Mouse (Mus musculus) heart, adult 18-20 months (tissue): ENCODE measurements around the gene Ngrn. TPM values are rescaled to one million over a fixed set of nuclear protein-coding genes. Genes with fewer than 3 reads are reported as not detected.

Source experiments
- DNase-seq, 2 experiments: peaks; one replicate each; pipeline ENCODE4 v3.0.0; 2021 to 2022; ENCODE audit warnings: mixed read lengths in 1 of 2
- total RNA-seq, 2 experiments: library from RNA; stranded (reverse); gene quantifications; 2 replicates each; pipeline ENCODE4 v1.2.3; 2021

Gene Ngrn
- total RNA-seq, 2 experiments from 2014 or later, result 26.1 to 30.2 TPM

GRCm38 (mm10) chr7:80261372-80261990 lies 466 bp downstream of the Ngrn start:
- no peak for DNase-seq

- DNase-seq, result no peak
These were observed 3.6 kb downstream of the Ngrn start for GRCm38 (mm10) chr7:80264606-80265005.

- no peak for DNase-seq
These were observed 6.7 kb downstream of the Ngrn start for GRCm38 (mm10) chr7:80267764-80268163.

- DNase-seq, result peak; percentile 97 to 99
These were observed 8.1 kb downstream of the Ngrn start, which contains the start of gene Vps33b for GRCm38 (mm10) chr7:80268897-80269750. Gene Vps33b, plus strand, starts transcription at chr7:80269649.

DNA sequence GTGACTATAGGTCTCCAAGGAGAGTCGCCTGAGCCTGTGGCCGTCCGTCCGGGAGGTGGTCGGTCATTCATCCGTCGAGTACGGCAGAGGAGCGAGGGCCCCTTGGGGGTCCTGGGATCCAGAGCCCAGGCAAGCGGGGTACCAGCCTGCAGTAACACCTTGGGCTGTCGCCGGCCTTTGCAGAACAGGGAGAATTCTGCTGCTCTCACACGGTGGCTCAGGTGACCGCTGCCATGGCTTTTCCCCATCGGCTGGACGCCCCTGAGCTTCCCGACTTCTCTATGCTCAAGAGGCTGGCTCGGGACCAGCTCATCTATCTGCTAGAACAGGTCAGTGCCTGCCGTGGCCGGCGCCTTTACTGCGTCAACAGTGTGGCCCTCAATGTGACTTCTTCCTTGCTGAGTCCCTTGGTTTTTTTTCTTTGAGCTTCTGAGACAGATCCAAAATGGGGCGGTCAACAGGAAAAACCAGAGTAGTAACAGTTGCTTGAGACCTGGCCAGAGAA lies 8.8 kb downstream of the Ngrn start:
- no peak for DNase-seq

- DNase-seq, result no peak
These were observed 12.4 kb downstream of the Ngrn start for GRCm38 (mm10) chr7:80273456-80273855.

GRCm38 (mm10) chr7:80276374-80276773 lies 15.4 kb downstream of the Ngrn start:
- no peak for DNase-seq

DNA sequence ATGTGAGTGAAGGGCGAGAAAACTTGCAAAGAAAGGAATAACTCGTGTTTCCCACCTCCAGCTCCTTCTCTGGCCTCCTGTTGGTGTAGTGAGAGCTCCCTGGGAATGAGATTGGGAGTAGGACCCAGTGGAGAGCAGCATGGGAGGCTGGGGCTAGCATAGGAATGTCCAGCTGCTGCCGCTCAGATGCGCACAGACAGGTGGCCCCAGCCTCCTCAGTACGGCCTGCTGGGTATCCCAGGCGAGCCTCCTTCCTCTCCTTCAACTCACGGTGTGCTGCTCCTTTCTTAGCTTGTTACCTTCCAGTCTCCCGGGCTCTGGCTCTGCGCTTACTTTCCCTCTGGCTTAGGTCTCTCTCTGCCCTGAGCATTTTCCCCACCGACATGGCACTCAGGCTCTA lies 19.0 kb downstream of the Ngrn start:
- DNase-seq, result no peak

GRCm38 (mm10) chr7:80280998-80281397 lies 20.0 kb downstream of the Ngrn start:
- no peak for DNase-seq

- no peak for DNase-seq
These were observed 20.6 kb downstream of the Ngrn start for GRCm38 (mm10) chr7:80281646-80282045.

DNA sequence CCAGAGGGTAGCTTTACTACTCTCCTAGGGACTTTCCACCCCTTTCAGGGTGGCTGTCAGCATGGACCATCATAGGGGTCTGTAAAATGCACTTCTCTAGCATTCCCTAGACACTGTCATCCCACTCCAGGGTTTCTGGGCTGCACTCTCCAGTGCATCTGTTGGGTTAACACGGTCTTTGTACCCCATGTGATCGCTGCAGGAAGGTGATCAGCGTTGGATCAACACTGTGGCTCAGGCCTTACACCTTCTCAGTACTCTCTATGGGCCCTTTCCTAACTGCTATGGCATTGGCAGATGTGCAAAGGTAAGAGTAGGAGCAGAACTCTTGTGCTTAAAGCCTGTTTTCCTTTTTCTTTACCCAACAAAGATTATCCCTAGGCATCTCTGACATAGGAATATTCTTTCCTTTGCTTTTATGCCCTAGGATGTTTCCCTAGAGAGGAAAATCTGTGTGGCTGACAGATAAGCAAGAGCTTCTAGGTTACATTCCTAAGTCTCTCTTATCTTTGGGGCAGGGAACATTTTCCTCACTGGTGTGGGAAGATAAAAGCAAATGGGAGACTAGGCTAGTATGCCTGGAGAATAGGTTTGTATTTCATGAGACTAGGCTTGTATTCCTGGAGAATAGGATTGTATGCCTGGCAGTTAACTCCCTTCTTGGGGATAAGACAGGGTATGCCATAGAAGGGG lies 22.4 kb downstream of the Ngrn start:
- no peak for DNase-seq

DNA sequence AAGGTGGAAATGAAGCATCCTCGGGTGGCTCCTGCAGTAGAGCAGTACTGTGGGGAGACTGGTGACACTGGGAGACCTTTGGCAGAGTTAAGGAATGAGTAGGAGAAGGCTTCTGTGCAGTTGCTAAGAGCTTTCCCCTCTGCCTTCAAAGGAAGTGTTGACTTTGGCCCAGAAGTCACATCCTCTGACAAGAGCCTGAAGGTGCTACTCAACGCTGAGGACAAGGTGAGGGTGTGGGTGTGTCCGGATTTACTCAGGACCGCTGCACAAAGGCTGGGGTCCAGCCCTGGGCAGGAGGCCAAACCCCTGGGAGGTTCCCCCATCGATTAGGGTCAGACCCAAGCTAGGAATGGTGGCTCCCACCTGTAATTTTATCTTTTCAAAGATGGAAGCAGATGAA lies 23.4 kb downstream of the Ngrn start:
- DNase-seq, result no peak

- DNase-seq, result no peak
These were observed 24.7 kb downstream of the Ngrn start for GRCm38 (mm10) chr7:80285725-80286124.

- no peak for DNase-seq
These were observed 26.7 kb downstream of the Ngrn start for GRCm38 (mm10) chr7:80287736-80288135.

DNA sequence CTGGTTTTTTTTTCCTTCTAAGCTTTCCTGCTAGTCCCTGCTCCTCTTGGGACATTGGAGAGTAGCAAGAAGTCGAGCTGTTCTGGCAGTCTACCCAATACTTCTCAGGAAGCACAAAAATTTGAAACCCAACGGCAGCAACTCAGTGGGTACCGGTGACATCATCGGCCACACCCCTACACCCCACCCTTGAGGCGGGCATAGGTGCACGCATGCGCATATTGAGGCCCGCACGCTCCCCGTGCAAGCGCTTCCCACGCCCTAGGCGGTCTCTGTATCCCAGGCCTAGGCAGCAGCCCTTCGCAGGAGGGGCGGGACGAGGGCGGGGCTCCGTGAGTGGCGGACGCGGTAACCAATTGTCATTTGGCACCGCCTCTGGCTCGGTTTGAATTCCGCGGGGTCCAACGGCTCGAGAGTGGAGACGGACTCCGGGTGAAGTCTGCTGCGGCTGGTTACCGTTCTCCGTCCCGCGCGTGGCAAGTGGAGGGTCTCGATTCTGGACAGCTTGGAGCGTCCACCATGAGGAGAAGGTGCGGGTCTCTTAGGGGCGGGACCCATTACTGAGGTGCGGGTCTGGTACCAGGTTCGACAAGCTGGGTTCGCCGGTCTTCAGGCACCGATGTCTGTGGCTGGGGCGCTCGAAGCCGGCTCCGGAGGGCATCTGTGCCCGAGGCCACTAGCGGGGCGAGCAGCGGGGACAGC lies 33.2 kb downstream of the Ngrn start, which contains the start of gene Prc1:
TSS of gene Prc1 (plus strand) at position 389 of the 702 bp plus-strand sequence.
- peak; percentile 99 for DNase-seq

DNA sequence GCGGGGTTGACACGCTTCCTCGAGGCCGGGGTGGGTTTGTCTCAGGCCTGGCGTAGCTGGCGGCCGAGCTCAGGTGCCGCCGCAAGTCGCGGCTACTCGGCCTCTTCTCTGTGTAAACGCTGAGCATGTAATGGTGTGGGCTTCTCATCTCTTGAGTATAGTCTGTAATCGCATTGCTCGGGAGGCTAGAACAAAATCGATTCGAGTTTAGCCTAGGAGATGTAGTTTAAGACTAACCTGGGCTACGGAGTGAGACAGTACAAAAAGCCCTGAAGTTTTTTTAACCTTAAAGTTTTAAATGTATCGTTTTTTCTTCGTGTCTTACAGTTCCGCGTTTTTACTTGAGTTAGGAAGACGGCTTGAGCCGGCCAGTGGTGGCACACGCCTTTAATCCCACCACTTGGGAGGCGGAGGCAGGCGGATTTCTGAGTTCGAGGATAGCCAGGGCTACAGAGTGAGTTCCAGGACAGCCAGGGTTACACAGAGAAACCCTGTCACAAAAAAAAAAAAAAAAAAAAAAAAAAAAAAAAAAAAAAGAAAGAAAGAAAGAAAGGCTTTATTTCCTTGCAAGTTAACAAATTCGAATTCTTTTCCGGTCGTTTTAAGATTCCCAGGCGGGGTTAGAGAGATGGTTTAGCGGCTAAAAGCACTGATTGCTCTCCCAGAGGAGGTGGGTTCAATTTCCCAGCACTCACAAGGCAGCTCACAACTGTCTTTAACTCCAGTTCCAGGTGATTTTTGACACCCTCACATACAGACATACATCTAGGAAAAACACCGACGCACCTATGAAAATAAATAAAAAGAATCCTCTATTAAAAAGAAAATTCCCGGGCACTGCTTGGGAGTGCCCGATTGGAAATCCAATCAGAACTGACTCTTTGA lies 34.0 kb downstream of the Ngrn start:
- DNase-seq, result no peak

DNA sequence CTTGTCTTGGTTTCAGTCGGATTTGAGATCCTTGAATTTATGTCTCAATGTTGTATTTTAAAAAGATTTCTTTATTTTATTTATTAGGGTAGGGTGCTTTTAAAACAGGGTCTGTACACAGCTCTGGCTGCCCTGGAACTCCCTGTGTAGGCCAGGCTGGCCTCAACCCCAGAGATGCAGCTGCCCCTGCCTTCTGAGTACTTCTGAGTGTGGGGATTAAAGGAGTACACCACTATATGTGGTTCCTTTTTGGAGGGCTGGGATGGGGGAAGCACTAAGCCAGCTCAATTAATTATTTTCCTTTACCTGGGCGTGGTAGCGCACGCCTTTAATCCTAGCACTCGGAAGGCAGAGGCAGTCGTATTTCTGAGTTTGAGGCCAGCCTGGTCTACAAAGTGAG lies 35.4 kb downstream of the Ngrn start:
- no peak for DNase-seq

DNA sequence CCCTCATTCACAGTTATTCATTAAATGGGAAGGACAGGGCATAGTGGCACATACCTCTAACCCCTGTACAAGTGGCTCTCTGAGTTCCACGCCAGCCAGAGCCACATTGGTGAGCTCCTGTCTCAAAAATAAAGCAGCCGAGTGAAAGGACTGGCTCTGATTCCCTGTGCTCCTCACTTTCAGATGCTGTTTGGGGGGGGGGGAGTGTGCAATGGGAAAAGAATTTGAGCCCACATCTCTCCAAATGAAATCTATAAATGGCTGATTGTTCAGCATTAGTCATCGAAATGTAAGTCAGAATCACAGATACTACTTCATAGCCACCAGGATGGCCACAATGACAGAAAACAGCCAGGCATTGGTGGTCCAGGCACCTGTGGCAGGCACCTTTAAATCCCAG lies 36.0 kb downstream of the Ngrn start:
- no peak for DNase-seq

DNA sequence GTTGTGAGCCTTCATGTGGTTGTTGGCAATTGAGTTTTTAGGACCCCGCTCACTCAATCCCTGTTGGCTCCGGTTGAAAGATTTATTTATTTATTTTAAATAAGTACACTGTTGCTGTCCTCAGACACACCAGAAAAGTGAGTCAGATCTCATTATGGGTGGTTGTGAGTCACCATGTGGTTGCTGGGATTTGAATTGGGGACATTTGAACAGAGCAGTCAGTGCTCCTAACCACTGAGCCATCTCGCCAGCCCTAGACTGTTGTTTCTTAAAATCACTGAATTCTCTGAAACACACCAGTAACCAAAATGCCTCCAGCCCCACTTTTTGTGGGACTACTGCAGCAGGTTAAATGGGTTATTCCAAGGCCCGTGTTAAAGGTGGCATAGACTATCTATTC lies 37.7 kb downstream of the Ngrn start:
- DNase-seq, result no peak

DNA sequence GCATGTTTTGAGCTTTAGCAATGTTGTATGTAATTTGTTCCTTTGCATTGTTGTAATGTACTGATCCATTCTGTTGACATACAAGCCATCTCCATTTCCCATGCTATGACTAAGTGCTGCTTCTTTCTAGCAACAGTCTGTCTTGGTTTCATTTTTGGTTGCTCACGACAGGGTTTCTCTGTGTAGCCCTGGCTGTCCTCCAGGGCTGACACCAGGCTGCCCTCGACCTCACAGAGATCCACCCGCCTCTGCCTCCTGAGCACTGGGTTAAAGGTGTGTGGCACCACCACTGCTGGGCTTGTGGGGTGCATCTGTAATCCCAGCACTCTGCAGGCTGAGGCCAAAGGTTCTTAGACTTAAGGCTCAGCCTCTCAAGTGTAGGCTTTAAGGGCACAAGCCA lies 38.6 kb downstream of the Ngrn start:
- DNase-seq, result no peak

DNA sequence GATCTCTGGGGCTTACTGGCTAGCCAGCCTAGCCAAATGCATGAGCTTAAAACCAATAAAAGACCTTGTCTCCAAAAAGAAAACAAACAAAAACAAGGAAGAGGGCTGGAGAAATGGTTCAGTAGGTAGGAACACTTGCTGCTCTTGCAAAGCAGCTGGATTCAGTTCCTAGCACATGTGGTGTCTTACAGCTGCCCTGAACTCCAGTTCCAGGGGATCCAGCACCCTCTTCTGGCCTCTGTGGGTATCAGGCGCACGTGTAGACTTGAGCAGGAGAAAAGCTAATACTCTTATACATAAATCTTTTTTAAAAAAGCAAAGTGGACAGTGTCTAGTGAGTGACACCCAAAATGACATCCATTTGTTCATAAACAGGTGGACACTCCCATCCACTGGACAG lies 40.5 kb downstream of the Ngrn start:
- no peak for DNase-seq
